Mouse (Mus musculus): Measurements from ENCODE around the gene Glt8d2. TPM values are rescaled to one million over a fixed set of nuclear protein-coding genes. Genes with fewer than 3 reads are reported as not detected.
A peak's percentile ranks its signal among the peaks of the same experiment; 100 is the strongest.

Glt8d2 gene
- 1 to 10 TPM; 5.4 to 6.3 TPM for total RNA-seq (2021)
- long read RNA-seq, experiment 1, partial matches to known transcripts = 0 of 2 reads
- long read RNA-seq, experiment 1, other reads (novel, unspliced or antisense) = 0 of 2 reads
- long read RNA-seq, experiment 2 = 0 reads

GRCm38 (mm10) chr10:82690494-82690893 is at the start of gene Glt8d2:
Gene Glt8d2, minus strand, starts transcription at chr10:82690650.
- DNase-seq = peak; percentile 83
- intact Hi-C loops (cut with DNase I; ENCODE audit: low total_unique reads) = no loop called here

DNA sequence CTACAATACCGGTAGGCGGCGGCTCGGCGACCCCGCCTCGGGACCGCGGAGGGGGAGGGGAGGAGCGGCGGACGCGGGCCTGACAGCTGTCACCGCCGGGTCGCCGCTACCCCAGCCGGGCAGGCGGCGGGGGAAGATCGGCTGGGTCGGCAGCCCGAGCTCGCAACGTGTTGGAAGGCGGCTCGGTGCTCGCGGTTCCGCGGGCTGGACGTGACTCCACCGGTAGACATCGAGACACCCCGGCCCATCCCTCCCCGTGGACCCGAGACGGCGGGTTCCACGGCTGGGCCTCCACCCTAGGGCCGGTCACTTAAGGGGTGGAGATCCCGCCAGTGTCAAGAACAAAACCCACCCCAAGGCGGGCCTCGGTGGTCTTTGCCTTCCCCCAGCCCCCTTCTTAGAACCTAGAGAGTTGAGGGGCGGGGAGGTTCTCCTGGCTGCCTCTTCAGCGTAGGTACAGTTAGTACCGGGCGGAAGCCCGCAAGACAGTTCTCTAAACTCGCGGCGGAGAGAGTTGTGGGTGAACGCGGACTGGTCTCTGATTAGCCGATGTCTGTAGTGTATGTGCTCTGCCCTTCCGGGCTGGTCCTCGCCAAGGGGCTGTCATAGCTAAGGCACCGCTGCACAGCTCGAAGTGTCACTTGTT is 9.0 kb upstream of the Glt8d2 start:
- intact Hi-C loops (cut with DNase I; ENCODE audit: low total_unique reads) = no loop called here
- peak; percentile 27 for DNase-seq

DNA sequence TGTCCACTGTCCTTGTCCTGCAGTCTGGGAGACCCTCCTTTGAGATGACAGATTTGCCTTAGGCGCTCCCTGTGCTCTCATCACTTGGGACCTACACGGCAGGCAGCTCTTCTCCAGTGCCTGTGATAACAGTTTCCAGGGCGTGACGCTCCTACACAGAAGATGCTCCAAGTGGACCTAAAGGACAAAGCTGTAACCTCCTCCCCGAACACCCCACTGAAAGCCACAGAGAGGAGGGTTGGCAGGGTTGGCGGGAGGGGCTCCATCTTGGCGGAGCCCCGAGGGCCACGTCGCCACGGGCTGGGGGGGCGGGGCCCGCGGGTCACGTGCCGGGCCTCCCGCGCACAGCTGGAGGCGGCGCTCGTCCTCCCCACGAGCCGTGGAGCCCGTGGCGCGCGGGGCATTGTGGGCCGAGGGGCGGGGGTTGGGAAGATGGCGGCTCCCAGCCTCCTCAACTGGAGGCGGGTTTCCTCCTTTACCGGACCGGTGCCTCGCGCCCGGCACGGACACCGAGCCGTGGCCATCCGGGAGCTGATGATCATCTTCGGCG is 8.3 kb upstream of the Glt8d2 start:
- peak; percentile 93 for DNase-seq
- intact Hi-C loops (cut with DNase I; ENCODE audit: low total_unique reads) = no loop called here

- intact Hi-C loops (cut with DNase I; ENCODE audit: low total_unique reads) = no loop called here
- DNase-seq = no peak
Measured at GRCm38 (mm10) chr10:82697305-82697898, 7.0 kb upstream of the Glt8d2 start.

- intact Hi-C loops (cut with DNase I; ENCODE audit: low total_unique reads) = no loop called here
- no peak for DNase-seq
Measured at GRCm38 (mm10) chr10:82696453-82697079, 6.1 kb upstream of the Glt8d2 start.

- no peak for DNase-seq
- intact Hi-C loops (cut with DNase I; ENCODE audit: low total_unique reads) = no loop called here
Measured at GRCm38 (mm10) chr10:82695956-82696355, 5.5 kb upstream of the Glt8d2 start, which contains the start of gene Hcfc2. Gene Hcfc2, plus strand, starts transcription at chr10:82696160.

GRCm38 (mm10) chr10:82689681-82690211 is 704 bp downstream of the Glt8d2 start:
- intact Hi-C loops (cut with DNase I; ENCODE audit: low total_unique reads) = no loop called here
- peak; percentile 26 for DNase-seq

DNA sequence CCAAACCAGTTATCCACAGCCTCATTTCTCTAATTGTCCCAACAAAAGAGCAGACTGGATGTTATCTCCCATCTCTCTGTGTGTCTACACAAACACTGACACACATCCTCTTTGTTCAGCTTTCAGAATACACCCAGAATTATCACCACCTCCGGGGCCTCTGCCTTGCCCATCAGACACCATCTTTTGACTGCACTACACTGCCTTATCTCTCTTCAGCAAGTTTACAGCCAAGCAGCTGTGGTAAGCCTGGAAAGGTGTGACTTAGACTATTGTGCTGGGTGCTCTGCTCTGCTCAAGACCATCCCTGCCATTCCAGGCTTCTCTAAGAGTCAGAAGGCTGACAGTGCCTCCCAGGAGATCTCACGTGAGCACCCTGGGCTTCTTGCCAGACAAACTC is 5.0 kb downstream of the Glt8d2 start:
- intact Hi-C loops (cut with DNase I; ENCODE audit: low total_unique reads) = no loop called here
- no peak for DNase-seq

DNA sequence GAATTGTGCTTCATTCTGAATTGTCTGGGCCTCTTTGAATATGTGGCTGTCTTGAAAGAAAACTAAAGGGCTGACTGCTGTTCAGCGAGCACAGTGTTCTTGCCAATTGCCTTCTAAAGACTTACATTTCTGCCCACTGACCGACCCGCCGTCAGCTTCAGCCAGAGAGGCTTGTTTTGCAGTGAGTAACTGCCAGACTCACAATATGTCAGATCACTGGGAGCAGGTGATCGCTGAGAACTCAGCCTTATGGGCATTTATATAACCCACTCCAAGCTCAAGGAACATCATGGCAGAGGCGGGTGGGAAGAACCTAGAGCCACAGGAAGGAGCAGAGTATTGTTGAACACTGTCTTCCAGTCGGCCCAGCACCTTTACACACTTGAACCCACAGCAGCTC is 8.8 kb downstream of the Glt8d2 start:
- no peak for DNase-seq
- intact Hi-C loops (cut with DNase I; ENCODE audit: low total_unique reads) = no loop called here

GRCm38 (mm10) chr10:82680769-82681168 is 9.7 kb downstream of the Glt8d2 start:
- DNase-seq = no peak
- intact Hi-C loops (cut with DNase I; ENCODE audit: low total_unique reads) = no loop called here

DNA sequence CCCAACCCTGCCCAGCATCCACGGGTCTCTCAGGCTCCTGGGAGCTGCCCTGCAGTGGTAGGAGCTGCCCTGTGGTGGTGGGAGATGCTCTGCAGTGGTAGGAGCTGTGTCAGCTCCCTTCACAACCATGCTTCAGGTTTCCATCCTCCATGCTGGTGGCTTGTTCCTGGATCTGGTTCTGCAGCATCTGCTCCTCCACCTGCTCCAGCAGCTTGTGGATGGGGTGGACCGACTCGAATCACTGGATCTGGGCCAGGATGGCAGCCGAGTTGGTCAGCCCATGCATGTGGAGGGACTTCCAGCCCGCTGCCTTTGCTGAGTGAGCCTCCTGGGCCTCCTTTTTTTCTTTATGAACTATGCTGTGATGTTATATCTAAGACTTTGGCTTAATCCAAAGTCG is 13.5 kb downstream of the Glt8d2 start:
- intact Hi-C loops (cut with DNase I; ENCODE audit: low total_unique reads) = no loop called here
- no peak for DNase-seq

GRCm38 (mm10) chr10:82670205-82670604 is 20.2 kb downstream of the Glt8d2 start:
- intact Hi-C loops (cut with DNase I; ENCODE audit: low total_unique reads) = no loop called here
- no peak for DNase-seq

DNA sequence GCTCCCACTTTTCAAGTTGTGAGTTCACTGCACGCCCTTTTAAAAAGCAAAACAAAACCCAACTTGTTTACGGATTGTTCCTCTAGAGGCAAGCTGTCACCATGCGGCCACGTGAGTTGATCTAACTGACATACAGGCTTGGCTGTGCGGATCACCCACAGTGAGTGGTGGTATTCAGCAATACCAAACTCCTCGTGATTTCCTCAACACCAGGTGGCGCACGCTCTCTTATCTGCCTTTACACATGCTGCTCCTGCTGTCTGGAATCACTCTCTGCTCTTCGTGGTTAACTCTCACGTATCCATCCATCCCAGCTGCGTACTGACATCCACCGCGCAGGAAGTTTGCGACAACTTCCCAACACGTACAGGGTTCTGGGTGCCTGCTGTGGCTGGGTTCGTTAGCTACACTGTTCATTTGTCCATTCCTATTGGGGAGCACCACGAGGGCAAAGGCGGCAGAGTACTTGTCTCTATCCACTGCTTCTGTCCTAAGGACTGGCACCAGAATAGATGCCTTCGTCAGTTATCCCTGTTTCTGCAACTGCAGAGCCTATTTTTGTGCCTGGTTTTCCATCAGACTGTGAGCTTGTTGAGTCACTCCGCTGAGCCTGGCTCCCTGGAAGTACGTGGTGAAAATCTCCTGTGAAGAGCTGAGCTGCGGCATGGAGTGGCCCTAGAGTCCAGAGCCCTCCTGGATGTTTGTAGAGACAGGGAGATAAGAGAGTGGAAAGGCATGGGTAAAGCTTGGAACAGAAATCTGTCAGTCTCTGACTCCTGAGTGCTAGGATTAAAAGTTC is 23.8 kb downstream of the Glt8d2 start:
- DNase-seq = peak; percentile 87
- intact Hi-C loops (cut with DNase I; ENCODE audit: low total_unique reads) = loop anchor here (10.0 kb wide), 1 partner anchor 78 kb away; no protein-coding TSS in a partner anchor

DNA sequence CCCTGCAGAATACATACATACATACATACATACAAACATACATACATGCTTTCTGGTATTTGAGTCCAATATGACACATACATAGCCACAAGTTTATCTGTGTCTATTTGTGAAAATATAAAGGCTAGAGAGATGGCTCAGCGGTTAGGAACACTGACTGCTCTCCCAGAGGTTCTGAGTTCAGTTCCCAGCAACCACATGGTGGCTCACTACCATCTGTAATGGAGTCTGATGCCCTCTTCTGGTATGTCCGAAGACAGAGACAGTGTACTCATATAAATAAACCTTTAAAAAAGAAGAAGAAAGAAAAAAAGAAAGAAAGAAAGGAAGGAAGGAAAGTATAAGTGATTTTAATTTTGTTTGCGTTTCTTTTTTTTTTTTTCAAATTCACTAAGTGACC is 24.5 kb downstream of the Glt8d2 start:
- DNase-seq = no peak

DNA sequence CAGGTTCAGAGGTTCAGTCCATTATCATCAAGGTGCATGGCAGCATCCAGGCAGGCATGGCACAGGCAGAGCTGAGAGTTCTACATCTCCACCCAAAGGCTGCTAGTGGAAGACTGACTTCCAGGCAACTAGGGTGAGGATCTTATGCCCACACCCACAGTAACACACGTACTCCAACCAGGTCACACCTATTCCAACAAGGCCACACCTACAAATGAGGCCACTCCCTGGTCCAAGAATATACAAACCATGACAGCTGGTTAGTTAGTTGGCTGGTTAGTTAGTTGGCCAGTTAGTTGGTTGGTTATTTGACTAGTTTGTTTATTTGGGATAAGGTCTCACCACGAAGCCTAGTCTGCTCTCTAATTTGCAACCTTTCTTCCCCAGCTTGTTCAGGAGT is 27.2 kb downstream of the Glt8d2 start:
- intact Hi-C loops (cut with DNase I; ENCODE audit: low total_unique reads) = loop anchor here (10.0 kb wide), 1 partner anchor 82 kb away; no protein-coding TSS in a partner anchor
- DNase-seq = no peak

More for the DNA sequence above, 24.5 kb downstream of the Glt8d2 start:
- intact Hi-C loops (cut with DNase I; ENCODE audit: low total_unique reads) = loop anchor here (10.0 kb wide), 1 partner anchor 79 kb away; no protein-coding TSS in a partner anchor

GRCm38 (mm10) chr10:82662267-82662990 is 28.0 kb downstream of the Glt8d2 start:
- DNase-seq = no peak
- intact Hi-C loops (cut with DNase I; ENCODE audit: low total_unique reads) = loop anchor here (10.0 kb wide), 1 partner anchor 82 kb away; no protein-coding TSS in a partner anchor

GRCm38 (mm10) chr10:82661820-82662219 is 28.6 kb downstream of the Glt8d2 start:
- no peak for DNase-seq
- intact Hi-C loops (cut with DNase I; ENCODE audit: low total_unique reads) = loop anchor here (10.0 kb wide), 1 partner anchor 83 kb away; no protein-coding TSS in a partner anchor

DNA sequence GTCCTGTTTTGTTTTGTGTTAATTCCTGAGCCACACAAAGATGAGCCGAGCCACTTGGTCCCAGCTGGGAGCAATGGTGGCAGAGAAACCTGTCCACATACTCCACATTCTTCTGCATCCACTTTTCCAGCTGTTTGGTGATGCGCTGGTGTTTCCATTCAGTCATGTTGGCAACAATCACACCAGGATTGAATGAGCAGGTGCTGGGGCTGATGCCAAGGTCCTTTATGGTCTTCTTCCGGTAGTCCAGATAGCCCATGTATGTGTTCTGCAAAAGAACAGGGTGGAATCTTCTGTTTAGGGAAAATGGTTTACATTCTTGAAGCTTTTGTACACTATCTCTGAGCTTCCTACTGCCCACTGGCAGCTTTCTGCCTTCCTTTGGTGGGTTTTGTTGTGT is 35.9 kb downstream of the Glt8d2 start:
- no peak for DNase-seq
- intact Hi-C loops (cut with DNase I; ENCODE audit: low total_unique reads) = no loop called here
